Comparison of ENCODE assay signal across 28 mouse cellular contexts in the genomic region with DNA sequence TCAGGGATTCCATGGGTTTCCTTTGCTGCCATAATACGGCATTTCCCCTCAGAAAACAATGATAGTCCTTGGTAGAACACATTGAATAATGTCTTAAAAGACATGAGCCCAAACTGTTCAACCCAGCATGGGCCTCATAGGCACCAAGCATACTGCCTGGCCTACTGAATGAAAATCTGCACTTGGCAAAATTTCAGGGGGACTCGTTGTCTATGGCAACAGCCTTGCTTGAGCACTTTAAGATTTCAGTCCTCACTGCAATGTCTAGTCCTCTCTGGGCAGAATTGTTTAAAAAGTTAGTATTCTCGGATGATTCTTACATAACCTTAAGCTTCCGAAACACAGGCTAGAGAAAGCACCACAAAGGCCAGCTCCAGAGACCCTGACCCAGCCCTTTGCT. TPM values are rescaled to one million over a fixed set of nuclear protein-coding genes. Genes with fewer than 3 reads are reported as not detected.
DNase-seq lines count a peak whose midpoint lies in the region; ATAC-seq and TF ChIP-seq lines count a peak whose summit lies in the region.
"Had no signal": no experiment of that assay in that cellular context is flagged by ENCODE, and none has a peak within 500 bp of the region (broad histone marks: within the 10 kb centered on the region; RNA-seq: fewer than 3 reads in every experiment).

No protein-coding gene starts in this region.

- 69% methylated on average over 4 of the region's 4 CpGs for WGBS in cerebellum, adult 2 months
- WGBS in lung, embryonic 14.5 days = 86% methylated on average over 4 of the region's 4 CpGs
- 92% methylated on average over 4 of the region's 4 CpGs for WGBS in limb, embryonic 10.5 days

- no peak for TF ChIP-seq POLR2A in cerebellum, adult 2 months (IDR thresholded peaks at IDR 0.05; ENCODE audit: borderline replicate concordance, insufficient read depth, low read length)
- TF ChIP-seq POLR2A in brain, embryonic 14.5 days (IDR thresholded peaks at IDR 0.05; ENCODE audit: borderline replicate concordance, extremely low read depth, insufficient read depth, insufficient read length, poor library complexity, severe bottlenecking) = no peak

- intact Hi-C loops in gastrocnemius, adult 2 months (cut with DNase I) = loop anchor here (5.0 kb wide), 1 partner anchor 34 kb away; no protein-coding TSS in a partner anchor

- no peak overlapping the region for H3K27ac ChIP-seq in cerebellum, adult 2 months (ENCODE audit: insufficient read depth, low read length)
- H3K27ac ChIP-seq in gastrocnemius, adult 2 months = peak overlapping the region; percentile 80
- H3K27ac ChIP-seq in lung, embryonic 14.5 days (ENCODE audit: low read depth) = no peak overlapping the region
- no peak overlapping the region for H3K27ac ChIP-seq in limb, embryonic 10.5 days
- H3K27ac ChIP-seq: limb, embryonic 15.5 days; liver, embryonic 13.5 days had no signal

- H3K36me3 ChIP-seq in lung, embryonic 14.5 days (ENCODE audit: insufficient read depth) = peaks cover 98% of the 10 kb centered on the region
- peaks cover 100% of the 10 kb centered on the region for H3K36me3 ChIP-seq in limb, embryonic 10.5 days

- no peaks in the 10 kb centered on the region for H3K9me3 ChIP-seq in lung, embryonic 14.5 days (ENCODE audit: low read depth, low read length)
- no peaks in the 10 kb centered on the region for H3K9me3 ChIP-seq in limb, embryonic 10.5 days (replicated peaks)
- H3K9me3 ChIP-seq: heart, embryonic 12.5 days; limb, embryonic 15.5 days; liver, embryonic 13.5 days had no signal

- no peak overlapping the region for H3K9ac ChIP-seq in lung, embryonic 14.5 days
- H3K9ac ChIP-seq: heart, embryonic 12.5 days; limb, embryonic 15.5 days; liver, embryonic 13.5 days had no signal

- peaks cover 1% of the 10 kb centered on the region; the same call in 1 of the 2 replicates for H3K4me1 ChIP-seq in cerebellum, adult 2 months (ENCODE audit: control insufficient read depth, insufficient read depth, low read length)
- H3K4me1 ChIP-seq in lung, embryonic 14.5 days (ENCODE audit: insufficient read depth) = no peaks in the 10 kb centered on the region
- H3K4me1 ChIP-seq in limb, embryonic 10.5 days = no peaks in the 10 kb centered on the region
- H3K4me1 ChIP-seq: limb, embryonic 15.5 days had no signal

- no peaks in the 10 kb centered on the region for H3K27me3 ChIP-seq in cerebellum, adult 2 months (ENCODE audit: control insufficient read depth, insufficient read depth, low read length)
- H3K27me3 ChIP-seq in lung, embryonic 14.5 days (ENCODE audit: insufficient read depth, low read length) = no peaks in the 10 kb centered on the region
- no peaks in the 10 kb centered on the region for H3K27me3 ChIP-seq in limb, embryonic 10.5 days (ENCODE audit: low read depth, poor library complexity, severe bottlenecking)
- H3K27me3 ChIP-seq: CH12.LX; heart, embryonic 12.5 days; limb, embryonic 15.5 days; liver, embryonic 13.5 days had no signal

- no peak for ATAC-seq in lung, embryonic 14.5 days (ENCODE audit: insufficient read depth)
- ATAC-seq: activated CD4-positive, CD25-positive, alpha-beta regulatory T cell, adult 4 months had no signal

- DNase-seq in cerebellum, adult 9-10 months = peak; percentile 17
- DNase-seq in cerebellum, adult 2 months = no peak
- no peak for DNase-seq in gastrocnemius, adult 2 months
- no peak for DNase-seq in gastrocnemius, postnatal 25 days
- peak; percentile 18 for DNase-seq in lung, embryonic 14.5 days
- no peak for DNase-seq in lung, postnatal 4 days
- peak; percentile 61 for DNase-seq in brain, embryonic 14.5 days (ENCODE audit: low read depth)
- DNase-seq in limb, embryonic 10.5 days (ENCODE audit: low spot score) = no peak
- DNase-seq: adrenal gland, adult 8-10 months; cerebellum, adult 11 months; cerebellum, postnatal 14 days; heart, adult 2 months; heart, postnatal 4 days; kidney, adult 2 months; kidney, postnatal 36 days; layer of hippocampus, postnatal 36 days; left cerebral cortex, postnatal 4 days; liver, embryonic 13.5 days; lung, adult 18-20 months; lung, postnatal 10 days; right cerebral cortex, adult 18-20 months; spleen, adult 18-20 months; thymus, postnatal 25 days had no signal

- H3K4me2 ChIP-seq in lung, embryonic 14.5 days = no peak overlapping the region
- H3K4me2 ChIP-seq: heart, embryonic 12.5 days; limb, embryonic 15.5 days; liver, embryonic 13.5 days had no signal

- TF ChIP-seq CTCF in cerebellum, adult 2 months (IDR thresholded peaks at IDR 0.05; ENCODE audit: borderline replicate concordance, insufficient read depth, low read depth, low read length) = no peak
- TF ChIP-seq CTCF in gastrocnemius, adult 2 months (IDR thresholded peaks at IDR 0.05) = no peak
- no peak for TF ChIP-seq CTCF in lung, embryonic 14.5 days (IDR thresholded peaks at IDR 0.05; ENCODE audit: low read depth)
- TF ChIP-seq CTCF in brain, embryonic 14.5 days (IDR thresholded peaks at IDR 0.05; ENCODE audit: borderline replicate concordance, extremely low read depth, insufficient read depth, insufficient read length) = no peak

- no peak overlapping the region for H3K4me3 ChIP-seq in cerebellum, adult 2 months (replicated peaks; ENCODE audit: insufficient read depth, low read depth, low read length)
- H3K4me3 ChIP-seq in gastrocnemius, adult 2 months = no peak overlapping the region
- no peak overlapping the region for H3K4me3 ChIP-seq in lung, embryonic 14.5 days (ENCODE audit: low read depth, low read length)
- no peak overlapping the region for H3K4me3 ChIP-seq in limb, embryonic 10.5 days
- H3K4me3 ChIP-seq: erythroblast, embryonic 14.5 days; heart, adult 2 months; heart, embryonic 12.5 days; limb, embryonic 15.5 days; liver, embryonic 13.5 days had no signal

RNA-seq across cellular contexts. Expression of a gene that starts 25.2 kb away (rescaled TPM):
- polyA plus RNA-seq in cerebellum, adult 2 months (2012; rRNA removed) = 157 TPM in 2 replicates
- total RNA-seq in gastrocnemius, adult 2 months (2021) = 10 to 100 TPM; 42.7 to 64.8 TPM
- 10 to 100 TPM; 62.8 to 73.4 TPM for total RNA-seq in gastrocnemius, postnatal 25 days (2021)
- polyA plus RNA-seq in lung, embryonic 14.5 days (2014; fragmentation: Nextera tagmentation; extraction: Ambion mirVana) = 226 and 234 TPM in 2 replicates
- polyA plus RNA-seq in brain, embryonic 14.5 days (2012; rRNA removed) = 116 and 141 TPM in 2 replicates
- polyA plus RNA-seq in limb, embryonic 10.5 days (2016; fragmentation: Nextera tagmentation; extraction: Ambion mirVana) = 197 and 214 TPM in 2 replicates

RNA-seq across cellular contexts. Expression of a gene that starts 34.9 kb away (rescaled TPM):
- 1.6 and 1.8 TPM in 2 replicates for polyA plus RNA-seq in cerebellum, adult 2 months (2012; rRNA removed)
- total RNA-seq in gastrocnemius, adult 2 months (2021) = under 1 TPM; 0.20 to 0.25 TPM
- total RNA-seq in gastrocnemius, postnatal 25 days (2021) = under 1 TPM; 0.10 to 0.43 TPM
- polyA plus RNA-seq in lung, embryonic 14.5 days (2014; fragmentation: Nextera tagmentation; extraction: Ambion mirVana) = 0.64 and 2.2 TPM in 2 replicates
- 0.28 and 0.81 TPM in 2 replicates for polyA plus RNA-seq in brain, embryonic 14.5 days (2012; rRNA removed)
- 0.13 TPM in 1 of 2 replicates, not detected in the other for polyA plus RNA-seq in limb, embryonic 10.5 days (2016; fragmentation: Nextera tagmentation; extraction: Ambion mirVana)

Comparison
In these comparisons a context has a peak if more than half of its experiments do, and no peak if none do; other contexts are left out.
1. DNase-seq: peak in cerebellum, adult 9-10 months (single experiment), lung, embryonic 14.5 days (single experiment) and brain, embryonic 14.5 days (single experiment); none in cerebellum, adult 2 months (0 of 2), gastrocnemius, adult 2 months (single experiment), gastrocnemius, postnatal 25 days (single experiment), lung, postnatal 4 days (0 of 2) and limb, embryonic 10.5 days (single experiment).